Mouse (Mus musculus): ENCODE results near the gene Wdr62. TPM values are rescaled to one million over a fixed set of nuclear protein-coding genes. Genes with fewer than 3 reads are reported as not detected.

The Wdr62 gene
- 3.4 TPM for polyA plus RNA-seq (2014; fragmentation: Illumina TruSeq; extraction: RNeasy Lipid Tissue Mini Kit (QIAGEN cat#74804); ENCODE audit: insufficient read depth, low read depth, low replicate concordance)

DNA sequence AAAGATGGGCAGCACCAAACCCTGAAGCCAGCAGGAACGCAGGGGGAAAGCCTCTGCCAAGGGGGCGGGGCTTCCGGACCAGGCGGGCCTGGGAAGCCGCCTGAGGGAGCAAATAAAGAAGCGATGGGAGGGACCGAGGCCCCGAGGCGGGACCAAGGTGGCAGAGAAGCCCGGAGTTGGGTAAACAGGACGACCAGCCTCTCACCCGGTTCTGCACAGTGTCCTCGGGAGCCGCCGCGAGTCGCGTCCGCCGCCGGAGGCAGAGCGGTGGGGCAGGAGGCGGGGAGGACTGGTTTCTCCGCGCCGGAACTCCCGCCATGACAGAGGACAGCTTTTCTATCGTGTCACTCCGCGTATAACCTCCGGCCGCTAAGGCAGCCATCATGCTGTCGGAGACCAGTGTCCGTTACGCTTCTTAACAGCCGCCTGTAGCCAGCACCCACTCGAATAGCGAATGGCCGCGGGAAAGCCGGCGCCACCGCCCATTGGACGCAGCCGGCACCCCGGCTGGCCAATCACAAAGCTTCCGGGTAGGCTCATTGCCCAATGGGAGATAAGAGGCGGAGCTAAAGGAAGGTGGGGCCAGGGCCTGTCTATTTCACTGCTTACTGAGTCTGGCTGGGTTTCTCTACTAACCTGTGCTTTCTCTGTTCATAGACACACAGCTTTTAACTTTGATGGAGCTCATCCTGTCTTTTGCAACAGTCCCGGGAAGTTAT is at the start of gene Wdr62, which contains the start of gene Thap8:
TSS of gene Wdr62 (minus strand) at position 469 of the 719 bp plus-strand sequence.
TSS of gene Thap8 (plus strand) at position 144 of the 719 bp plus-strand sequence.

DNA sequence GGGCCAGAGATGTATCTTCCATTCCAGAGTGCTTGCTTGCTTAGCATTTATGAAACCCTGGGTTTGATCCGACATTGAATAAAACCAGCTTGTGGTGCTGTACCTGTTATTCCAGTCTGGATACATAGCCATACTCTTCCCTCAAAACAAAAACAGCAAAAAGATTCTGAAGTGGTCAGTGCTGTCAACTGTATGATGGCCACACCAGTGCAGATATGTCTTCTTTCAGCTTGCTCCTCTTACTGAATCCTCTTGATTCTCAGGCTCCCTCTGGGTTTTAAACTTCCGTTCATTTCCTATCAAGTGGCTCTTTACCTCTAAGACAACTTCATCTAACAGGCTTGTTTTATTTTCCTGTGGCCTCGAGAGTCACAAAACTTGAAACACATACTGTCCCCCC is 43.6 kb upstream of the Wdr62 start, which contains the start of gene Sdhaf1:
TSS of gene Sdhaf1 (minus strand) at position 101 of the 400 bp plus-strand sequence.

DNA sequence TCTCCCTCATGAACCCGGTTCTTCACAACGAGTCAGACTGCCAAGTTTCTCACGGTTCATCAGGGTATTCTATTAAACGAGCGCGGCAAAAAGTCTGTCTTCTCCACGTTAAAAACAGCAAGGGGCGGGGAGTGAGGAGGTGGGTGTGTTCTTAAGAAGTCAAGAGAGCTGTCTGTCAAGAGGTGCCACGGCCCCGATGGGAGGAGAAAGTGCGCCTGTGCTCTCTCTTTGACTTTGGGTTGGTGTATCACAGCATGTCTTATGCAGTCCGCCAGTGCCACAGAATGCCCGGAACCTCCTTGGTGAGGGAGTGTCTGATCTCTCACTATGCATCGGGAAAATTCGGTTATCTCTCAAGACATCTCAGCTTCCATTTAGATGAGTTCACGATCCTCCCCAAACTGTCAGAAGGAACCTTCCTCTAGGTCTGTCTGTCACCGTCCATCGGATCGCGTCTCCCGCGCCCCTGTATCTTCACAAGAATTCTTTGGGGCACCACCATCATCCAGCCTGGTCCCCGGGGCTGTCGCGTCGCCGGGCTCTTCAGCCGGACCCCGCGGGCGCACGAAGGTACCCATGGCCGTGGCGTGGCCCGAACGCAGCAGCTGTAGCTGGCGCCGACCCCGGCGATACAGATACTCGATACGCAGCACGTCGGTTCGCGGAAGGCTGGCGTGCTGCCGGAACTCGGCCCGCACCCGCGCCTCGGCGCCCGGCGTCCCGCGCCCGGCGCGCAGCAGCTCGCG is 41.5 kb upstream of the Wdr62 start, which contains the start of gene E130208F15Rik:
TSS of gene E130208F15Rik (plus strand) at position 202 of the 746 bp plus-strand sequence.

DNA sequence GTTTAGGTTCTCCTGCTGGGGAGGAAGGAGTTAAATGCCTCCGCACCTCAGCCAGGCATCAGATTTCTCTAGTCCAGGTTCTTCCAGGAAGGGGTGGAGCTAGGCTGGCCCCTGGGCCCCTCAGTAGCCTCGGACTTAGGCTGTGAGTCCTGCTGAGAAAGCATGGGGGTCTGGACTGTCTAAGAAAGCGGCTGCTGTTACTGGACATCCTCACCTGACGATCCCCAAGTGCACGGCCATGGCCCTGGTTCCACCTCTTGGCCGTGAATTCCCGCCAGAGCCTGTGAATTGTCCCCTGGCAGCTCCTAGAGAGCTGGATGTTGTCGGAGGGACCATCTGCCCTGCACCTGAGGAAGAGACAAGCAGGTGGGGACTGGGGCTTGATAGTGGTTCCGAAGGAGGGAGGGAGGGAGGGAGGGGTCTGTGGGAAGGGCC is 34.5 kb upstream of the Wdr62 start, which contains the start of gene Syne4:
TSS of gene Syne4 (plus strand) at position 87 of the 435 bp plus-strand sequence.

DNA sequence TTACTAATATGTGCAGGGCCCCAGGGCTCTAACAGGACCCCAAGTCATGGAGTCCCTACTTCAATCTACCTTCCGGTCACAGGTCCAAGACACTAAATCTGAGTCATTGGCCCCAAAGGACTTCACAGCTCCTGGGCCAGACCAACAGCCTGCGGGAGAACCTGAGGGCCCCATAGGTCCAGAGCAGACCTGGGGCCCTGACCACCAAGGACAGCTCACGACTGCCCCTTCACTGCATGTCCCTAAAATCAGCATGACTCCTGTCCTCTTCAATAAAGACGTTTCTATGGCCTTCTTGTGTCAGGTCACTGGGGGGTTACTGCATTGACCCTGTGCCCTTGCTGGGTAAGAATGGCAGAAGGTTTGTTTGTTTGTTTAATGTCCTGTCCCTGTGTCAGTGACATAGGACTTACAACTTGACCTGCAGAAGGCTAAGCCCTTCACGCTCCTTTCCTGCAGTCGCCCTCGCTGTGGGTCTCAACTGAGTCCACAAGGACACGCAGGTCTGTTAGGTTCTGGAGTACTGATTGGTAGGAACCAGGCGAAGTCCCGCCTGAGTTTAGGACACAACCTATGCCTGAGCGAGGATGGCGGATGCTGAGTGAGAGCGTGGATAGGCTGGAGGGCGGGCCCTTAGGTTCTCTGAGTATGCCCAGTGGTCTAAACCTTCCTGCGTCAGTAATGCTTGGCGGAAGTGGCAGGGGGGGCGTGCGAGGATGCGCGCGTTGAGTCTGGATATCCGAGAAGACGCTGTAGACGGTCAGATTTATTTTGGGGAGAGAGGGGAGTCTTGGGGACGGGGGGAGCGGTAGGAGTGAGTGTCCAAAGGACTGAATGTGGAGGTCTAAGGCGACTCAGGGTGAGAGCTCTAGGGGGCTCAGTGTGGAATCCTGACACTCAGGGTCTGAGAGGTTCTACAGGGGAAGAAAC is 28.1 kb upstream of the Wdr62 start, which contains the start of gene Alkbh6:
TSS of gene Alkbh6 (plus strand) at position 642 of the 930 bp plus-strand sequence.

DNA sequence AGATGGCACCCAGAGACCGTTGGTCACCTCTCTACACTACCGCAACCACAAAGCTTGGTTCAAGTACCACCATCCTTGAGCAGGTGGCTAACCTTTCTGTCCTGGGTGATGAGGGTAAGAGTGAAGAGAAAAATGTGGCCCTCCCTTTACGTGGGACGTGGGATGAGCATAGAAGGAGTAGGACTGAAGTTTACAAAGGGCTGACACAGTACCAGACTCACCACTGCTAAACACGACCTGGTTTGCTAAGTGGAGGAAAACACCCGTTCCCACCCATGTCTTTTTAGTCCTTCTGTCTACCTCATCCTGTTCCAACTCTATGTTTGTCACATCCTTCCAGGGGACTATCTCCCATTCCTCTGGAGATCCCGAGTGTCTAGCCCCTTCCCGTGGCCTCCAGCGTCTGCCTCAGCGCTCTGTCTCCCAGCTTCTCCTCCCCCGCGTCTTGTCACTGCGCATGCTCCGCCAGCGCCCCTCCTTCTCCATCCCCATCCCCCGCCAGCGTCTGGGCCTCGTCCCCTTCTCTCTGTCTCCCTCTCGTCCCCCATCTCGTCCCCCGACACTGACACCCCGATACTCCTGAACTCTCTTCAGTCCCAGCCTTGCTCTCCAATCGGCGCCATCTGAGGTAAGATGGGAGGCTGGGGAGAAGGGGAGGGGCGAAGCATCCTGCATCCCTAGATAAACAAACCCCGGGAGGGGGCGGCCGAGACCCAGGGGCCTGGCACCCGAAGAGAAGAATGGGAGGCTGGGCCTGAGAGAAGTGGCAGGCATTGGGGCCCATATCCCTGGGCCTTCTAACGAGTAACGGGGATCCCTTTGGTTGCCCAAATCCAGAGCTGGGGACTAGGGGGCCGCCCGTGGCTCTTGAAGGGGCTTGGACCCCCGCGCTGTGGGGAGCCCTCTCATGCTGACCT is 11.3 kb upstream of the Wdr62 start, which contains the start of gene Clip3:
TSS of gene Clip3 (plus strand) at position 514 of the 917 bp plus-strand sequence.

DNA sequence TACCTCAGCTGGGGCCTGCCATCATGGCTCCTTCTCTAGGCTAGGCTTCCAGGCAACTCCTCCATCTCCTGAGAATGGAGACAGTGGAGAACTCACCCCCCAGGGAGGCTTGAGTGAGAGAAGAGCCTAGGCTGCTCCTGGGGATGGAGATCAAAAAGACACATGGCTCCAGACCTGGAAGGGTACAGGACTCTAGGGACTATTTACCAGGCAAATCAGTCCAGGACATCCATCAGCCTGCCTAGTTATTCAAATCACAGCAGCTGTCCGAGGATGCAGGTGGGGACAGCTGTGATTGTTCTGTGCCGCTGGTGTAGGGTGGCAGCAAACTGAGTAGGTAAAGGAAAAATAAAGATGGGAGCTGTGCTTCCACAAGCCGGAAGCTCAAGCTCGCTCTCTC is 44.6 kb downstream of the Wdr62 start, which contains the start of gene Ovol3:
TSS of gene Ovol3 (minus strand) at position 101 of the 400 bp plus-strand sequence.

DNA sequence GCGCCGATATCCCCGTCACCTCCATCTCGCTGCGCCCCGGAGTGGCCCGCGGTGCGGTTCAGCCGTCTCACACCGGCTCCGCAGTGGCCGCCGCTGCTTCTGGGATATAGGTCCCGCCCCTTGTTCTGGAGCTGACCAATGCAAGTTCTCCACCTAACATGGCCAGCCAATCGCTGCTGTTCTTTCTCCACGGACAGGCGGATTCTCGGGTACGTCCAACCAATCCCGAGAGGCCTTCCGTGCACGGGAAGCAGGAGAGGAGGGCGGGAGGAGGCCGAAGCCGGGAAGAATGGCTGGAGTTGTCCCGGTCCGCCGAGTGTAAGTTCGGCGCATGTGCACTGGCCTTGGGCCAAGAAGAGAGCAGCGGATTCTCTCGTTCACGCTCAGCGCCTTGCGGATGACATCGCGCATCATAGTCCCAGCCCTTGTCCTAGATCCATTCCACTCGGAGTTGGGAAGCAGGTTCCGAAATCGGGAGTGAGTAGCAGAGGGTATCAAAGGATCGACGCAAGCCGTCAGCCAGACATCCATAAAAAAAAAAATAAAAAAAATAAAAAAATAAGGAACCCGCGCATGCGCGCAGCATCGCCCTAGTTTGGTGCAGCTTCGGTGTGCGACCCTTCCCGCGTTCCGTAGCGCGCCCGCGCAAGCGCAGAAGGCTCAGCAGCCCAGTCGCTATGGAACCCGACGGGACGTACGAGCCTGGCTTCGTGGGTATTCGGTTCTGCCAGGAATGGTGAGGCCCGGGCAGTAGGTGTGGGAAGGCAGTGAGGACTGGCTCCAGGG is 48.4 kb downstream of the Wdr62 start, which contains the start of the genes Polr2i and Tbcb:
TSS of gene Polr2i (plus strand) at position 280 of the 786 bp plus-strand sequence.
TSS of gene Tbcb (minus strand) at position 604 of the 786 bp plus-strand sequence.

DNA sequence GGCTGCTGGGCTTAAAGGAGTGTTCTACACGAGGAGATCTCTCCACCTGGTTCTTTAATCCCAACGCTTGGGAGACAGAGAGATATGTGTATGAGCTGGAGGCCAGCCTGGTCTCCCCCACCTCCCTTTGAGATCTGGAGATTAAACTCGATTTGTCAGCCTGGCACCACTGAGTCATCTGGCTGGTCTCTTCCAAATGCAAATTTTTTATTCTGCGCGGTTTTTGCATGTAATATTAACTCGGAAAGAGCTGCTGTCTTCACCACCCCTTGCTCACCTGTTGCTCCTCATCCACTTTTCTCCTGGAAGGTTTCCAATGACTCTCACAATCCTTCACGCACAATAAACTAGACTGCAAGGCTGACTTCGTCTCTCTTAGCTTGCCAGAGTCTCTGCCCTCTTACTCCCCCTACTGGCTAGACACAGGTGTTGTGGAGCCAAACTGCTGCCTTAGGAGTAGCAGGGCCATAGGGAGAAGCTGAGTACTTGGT is 81.7 kb downstream of the Wdr62 start, which contains the start of gene Capns1:
TSS of gene Capns1 (minus strand) at position 331 of the 491 bp plus-strand sequence.

Other genes with a start within 250 kb of the Wdr62 start
- gene Zfp14, start 229.0 kb downstream of the Wdr62 start, polyA plus RNA-seq (2014; fragmentation: Illumina TruSeq; extraction: RNeasy Lipid Tissue Mini Kit (QIAGEN cat#74804); ENCODE audit: insufficient read depth, low read depth, low replicate concordance), result 2.8 TPM
- gene Zfp82, start 207.5 kb downstream of the Wdr62 start, polyA plus RNA-seq (2014; fragmentation: Illumina TruSeq; extraction: RNeasy Lipid Tissue Mini Kit (QIAGEN cat#74804); ENCODE audit: insufficient read depth, low read depth, low replicate concordance), result 3.7 TPM
- not detected for gene Gm26920, start 190.0 kb downstream of the Wdr62 start, polyA plus RNA-seq (2014; fragmentation: Illumina TruSeq; extraction: RNeasy Lipid Tissue Mini Kit (QIAGEN cat#74804); ENCODE audit: insufficient read depth, low read depth, low replicate concordance)
- gene Zfp566, start 189.9 kb downstream of the Wdr62 start, polyA plus RNA-seq (2014; fragmentation: Illumina TruSeq; extraction: RNeasy Lipid Tissue Mini Kit (QIAGEN cat#74804); ENCODE audit: insufficient read depth, low read depth, low replicate concordance), result 3.7 TPM
- gene Zfp260, start 185.6 kb downstream of the Wdr62 start, polyA plus RNA-seq (2014; fragmentation: Illumina TruSeq; extraction: RNeasy Lipid Tissue Mini Kit (QIAGEN cat#74804); ENCODE audit: insufficient read depth, low read depth, low replicate concordance), result 34.1 TPM
- 0.50 TPM for gene Zfp382, start 158.5 kb downstream of the Wdr62 start, polyA plus RNA-seq (2014; fragmentation: Illumina TruSeq; extraction: RNeasy Lipid Tissue Mini Kit (QIAGEN cat#74804); ENCODE audit: insufficient read depth, low read depth, low replicate concordance)
- gene Zfp146, start 110.7 kb downstream of the Wdr62 start, polyA plus RNA-seq (2014; fragmentation: Illumina TruSeq; extraction: RNeasy Lipid Tissue Mini Kit (QIAGEN cat#74804); ENCODE audit: insufficient read depth, low read depth, low replicate concordance), result 21.5 TPM
- 91.7 TPM for gene Cox7a1, start 96.3 kb downstream of the Wdr62 start, polyA plus RNA-seq (2014; fragmentation: Illumina TruSeq; extraction: RNeasy Lipid Tissue Mini Kit (QIAGEN cat#74804); ENCODE audit: insufficient read depth, low read depth, low replicate concordance)
- 301 TPM for gene Capns1, start 81.6 kb downstream of the Wdr62 start, polyA plus RNA-seq (2014; fragmentation: Illumina TruSeq; extraction: RNeasy Lipid Tissue Mini Kit (QIAGEN cat#74804); ENCODE audit: insufficient read depth, low read depth, low replicate concordance)
- 84.4 TPM for gene Polr2i, start 48.5 kb downstream of the Wdr62 start, polyA plus RNA-seq (2014; fragmentation: Illumina TruSeq; extraction: RNeasy Lipid Tissue Mini Kit (QIAGEN cat#74804); ENCODE audit: insufficient read depth, low read depth, low replicate concordance)
- gene Tbcb, start 48.1 kb downstream of the Wdr62 start, polyA plus RNA-seq (2014; fragmentation: Illumina TruSeq; extraction: RNeasy Lipid Tissue Mini Kit (QIAGEN cat#74804); ENCODE audit: insufficient read depth, low read depth, low replicate concordance), result 83.5 TPM
- not detected for gene Ovol3, start 44.7 kb downstream of the Wdr62 start, polyA plus RNA-seq (2014; fragmentation: Illumina TruSeq; extraction: RNeasy Lipid Tissue Mini Kit (QIAGEN cat#74804); ENCODE audit: insufficient read depth, low read depth, low replicate concordance)
- gene Thap8, start 325 bp downstream of the Wdr62 start, polyA plus RNA-seq (2014; fragmentation: Illumina TruSeq; extraction: RNeasy Lipid Tissue Mini Kit (QIAGEN cat#74804); ENCODE audit: insufficient read depth, low read depth, low replicate concordance), result not detected
- 3.7 TPM for gene Clip3, start 11.3 kb upstream of the Wdr62 start, polyA plus RNA-seq (2014; fragmentation: Illumina TruSeq; extraction: RNeasy Lipid Tissue Mini Kit (QIAGEN cat#74804); ENCODE audit: insufficient read depth, low read depth, low replicate concordance)
- 44.8 TPM for gene Alkbh6, start 28.3 kb upstream of the Wdr62 start, polyA plus RNA-seq (2014; fragmentation: Illumina TruSeq; extraction: RNeasy Lipid Tissue Mini Kit (QIAGEN cat#74804); ENCODE audit: insufficient read depth, low read depth, low replicate concordance)
- gene Syne4, start 34.4 kb upstream of the Wdr62 start, polyA plus RNA-seq (2014; fragmentation: Illumina TruSeq; extraction: RNeasy Lipid Tissue Mini Kit (QIAGEN cat#74804); ENCODE audit: insufficient read depth, low read depth, low replicate concordance), result 3.2 TPM
- 0.27 TPM for gene E130208F15Rik, start 41.3 kb upstream of the Wdr62 start, polyA plus RNA-seq (2014; fragmentation: Illumina TruSeq; extraction: RNeasy Lipid Tissue Mini Kit (QIAGEN cat#74804); ENCODE audit: insufficient read depth, low read depth, low replicate concordance)
- gene Sdhaf1, start 43.5 kb upstream of the Wdr62 start, polyA plus RNA-seq (2014; fragmentation: Illumina TruSeq; extraction: RNeasy Lipid Tissue Mini Kit (QIAGEN cat#74804); ENCODE audit: insufficient read depth, low read depth, low replicate concordance), result 9.9 TPM
- gene Lrfn3, start 82.4 kb upstream of the Wdr62 start, polyA plus RNA-seq (2014; fragmentation: Illumina TruSeq; extraction: RNeasy Lipid Tissue Mini Kit (QIAGEN cat#74804); ENCODE audit: insufficient read depth, low read depth, low replicate concordance), result 2.7 TPM
- gene Tyrobp, start 133.3 kb upstream of the Wdr62 start, polyA plus RNA-seq (2014; fragmentation: Illumina TruSeq; extraction: RNeasy Lipid Tissue Mini Kit (QIAGEN cat#74804); ENCODE audit: insufficient read depth, low read depth, low replicate concordance), result 345 TPM
- gene Hcst, start 139.4 kb upstream of the Wdr62 start, polyA plus RNA-seq (2014; fragmentation: Illumina TruSeq; extraction: RNeasy Lipid Tissue Mini Kit (QIAGEN cat#74804); ENCODE audit: insufficient read depth, low read depth, low replicate concordance), result 19.1 TPM
- 3.7 TPM for gene Nfkbid, start 141.3 kb upstream of the Wdr62 start, polyA plus RNA-seq (2014; fragmentation: Illumina TruSeq; extraction: RNeasy Lipid Tissue Mini Kit (QIAGEN cat#74804); ENCODE audit: insufficient read depth, low read depth, low replicate concordance)
- gene Aplp1, start 165.1 kb upstream of the Wdr62 start, polyA plus RNA-seq (2014; fragmentation: Illumina TruSeq; extraction: RNeasy Lipid Tissue Mini Kit (QIAGEN cat#74804); ENCODE audit: insufficient read depth, low read depth, low replicate concordance), result 5.0 TPM
- gene Kirrel2, start 177.3 kb upstream of the Wdr62 start, polyA plus RNA-seq (2014; fragmentation: Illumina TruSeq; extraction: RNeasy Lipid Tissue Mini Kit (QIAGEN cat#74804); ENCODE audit: insufficient read depth, low read depth, low replicate concordance), result not detected
- not detected for gene Nphs1, start 177.9 kb upstream of the Wdr62 start, polyA plus RNA-seq (2014; fragmentation: Illumina TruSeq; extraction: RNeasy Lipid Tissue Mini Kit (QIAGEN cat#74804); ENCODE audit: insufficient read depth, low read depth, low replicate concordance)
- not detected for gene Prodh2, start 213.2 kb upstream of the Wdr62 start, polyA plus RNA-seq (2014; fragmentation: Illumina TruSeq; extraction: RNeasy Lipid Tissue Mini Kit (QIAGEN cat#74804); ENCODE audit: insufficient read depth, low read depth, low replicate concordance)